Comparison of ENCODE assay signal across 39 mouse cellular contexts in genomic region chr3:108699786-108700185, GRCm38 (mm10). TPM values are rescaled to one million over a fixed set of nuclear protein-coding genes. Genes with fewer than 3 reads are reported as not detected.
"Had no signal": no experiment of that assay in that cellular context is flagged by ENCODE, and none has a peak within 500 bp of the region (broad histone marks: within the 10 kb centered on the region; RNA-seq: fewer than 3 reads in every experiment).

No protein-coding gene starts in this region.

- H3K4me2 ChIP-seq: limb, embryonic 12.5 days; limb, embryonic 13.5 days; limb, embryonic 15.5 days; liver, embryonic 11.5 days; liver, embryonic 12.5 days; liver, embryonic 13.5 days; liver, embryonic 15.5 days; lung, embryonic 14.5 days; lung, embryonic 15.5 days; midbrain, embryonic 12.5 days; midbrain, embryonic 13.5 days; midbrain, embryonic 15.5 days; neural tube, embryonic 12.5 days had no signal

- H3K9me3 ChIP-seq: limb, embryonic 10.5 days; limb, embryonic 12.5 days; limb, embryonic 13.5 days; limb, embryonic 15.5 days; liver, embryonic 12.5 days; liver, embryonic 13.5 days; liver, embryonic 15.5 days; lung, embryonic 15.5 days; megakaryocyte, embryonic 14.5 days; midbrain, embryonic 10.5 days; midbrain, embryonic 12.5 days; midbrain, embryonic 13.5 days; midbrain, embryonic 15.5 days; neural tube, embryonic 12.5 days had no signal

- H3K27ac ChIP-seq: left cerebral cortex, adult 2 months; limb, embryonic 10.5 days; limb, embryonic 12.5 days; limb, embryonic 13.5 days; limb, embryonic 15.5 days; liver, embryonic 12.5 days; liver, embryonic 13.5 days; liver, embryonic 14.5 days; liver, embryonic 15.5 days; lung, embryonic 15.5 days; macrophage; midbrain, embryonic 10.5 days; midbrain, embryonic 12.5 days; midbrain, embryonic 13.5 days; midbrain, embryonic 15.5 days; neural tube, embryonic 12.5 days had no signal

- DNase-seq: left cerebral cortex, postnatal 4 days; liver; liver, embryonic 13.5 days; liver, postnatal 0 days; lung, adult 18-20 months; lung, adult 2 months; lung, embryonic 14.5 days; lung, postnatal 10 days; lung, postnatal 14 days; lung, postnatal 36 days; lung, postnatal 4 days; midbrain, embryonic 14.5 days had no signal

- H3K4me1 ChIP-seq: megakaryocyte, embryonic 14.5 days; midbrain, embryonic 12.5 days; midbrain, embryonic 13.5 days; midbrain, embryonic 15.5 days; neural tube, embryonic 12.5 days had no signal

- H3K27me3 ChIP-seq: limb, embryonic 12.5 days; limb, embryonic 13.5 days; limb, embryonic 15.5 days; liver, embryonic 12.5 days; liver, embryonic 13.5 days; liver, embryonic 15.5 days; lung, embryonic 15.5 days; midbrain, embryonic 12.5 days; midbrain, embryonic 13.5 days; midbrain, embryonic 15.5 days; neural tube, embryonic 12.5 days had no signal

- H3K4me3 ChIP-seq: left cerebral cortex, adult 2 months; limb, embryonic 10.5 days; limb, embryonic 12.5 days; limb, embryonic 13.5 days; limb, embryonic 15.5 days; liver, embryonic 12.5 days; liver, embryonic 13.5 days; liver, embryonic 15.5 days; lung, embryonic 15.5 days; megakaryocyte, embryonic 14.5 days; midbrain, embryonic 10.5 days; midbrain, embryonic 12.5 days; midbrain, embryonic 13.5 days; midbrain, embryonic 15.5 days; myocyte; neural tube, embryonic 12.5 days had no signal

- ATAC-seq: liver, embryonic 12.5 days; liver, postnatal 0 days; lung, postnatal 0 days; midbrain, embryonic 13.5 days; midbrain, embryonic 15.5 days had no signal

- H3K9ac ChIP-seq: limb, embryonic 12.5 days; limb, embryonic 13.5 days; limb, embryonic 15.5 days; liver, embryonic 12.5 days; liver, embryonic 13.5 days; liver, embryonic 14.5 days; liver, embryonic 15.5 days; liver, postnatal 0 days; lung, embryonic 14.5 days; lung, embryonic 15.5 days; midbrain, embryonic 12.5 days; midbrain, embryonic 13.5 days; midbrain, embryonic 15.5 days; neural tube, embryonic 12.5 days had no signal

RNA-seq across cellular contexts. Expression of gene Aknad1, which starts 39.7 kb away (rescaled TPM):
- total RNA-seq: left cerebral cortex, adult 2 months; left cerebral cortex, adult 8-10 months; left cerebral cortex, postnatal 25 days; left cerebral cortex, postnatal 36 days; left cerebral cortex, postnatal 4 days; liver, adult 2 months; megakaryocyte progenitor cell, adult 5-6 weeks; midbrain, postnatal 0 days; monocyte, adult 5-6 weeks had no signal
- polyA plus RNA-seq: liver, adult 2 months; lung, embryonic 16.5 days; macrophage; midbrain, embryonic 10.5 days; midbrain, embryonic 13.5 days; midbrain, embryonic 14.5 days; midbrain, embryonic 15.5 days; midbrain, postnatal 0 days had no signal
